Mouse (Mus musculus) layer of hippocampus, postnatal 25 days (tissue): ENCODE data around the gene Nr4a1. TPM values are rescaled to one million over a fixed set of nuclear protein-coding genes. Genes with fewer than 3 reads are reported as not detected.

Source experiments
- DNase-seq, 2 experiments: peaks; one replicate each; pipeline ENCODE4 v3.0.0; 2022; ENCODE audit warnings: mixed read lengths in 2 of 2, low spot score in 1 of 2; ENCODE audit errors: extremely low spot score in 1 of 2
- total RNA-seq, 2 experiments: library from RNA; stranded (reverse); gene quantifications; 2 replicates each; pipeline ENCODE4 v1.2.3; 2021

Gene Nr4a1
- total RNA-seq, 2 experiments from 2014 or later = 50.5 to 62.3 TPM

DNA sequence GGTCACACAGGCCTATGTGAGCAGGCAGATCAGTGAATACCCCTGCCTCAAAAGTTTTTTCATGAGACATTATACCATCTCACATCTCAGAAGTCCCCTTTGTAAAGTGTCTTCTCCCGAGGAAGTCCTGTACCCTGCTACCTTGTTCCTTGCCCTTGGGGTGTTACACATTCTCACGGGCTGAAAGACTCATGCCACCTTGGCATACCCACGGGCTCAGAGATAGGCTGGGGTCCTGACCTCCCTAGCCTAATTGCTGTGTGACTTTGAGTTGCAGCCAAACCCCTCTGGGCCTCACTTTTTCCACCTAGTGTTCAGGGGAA, 545 bp upstream of the Nr4a1 start:
- no peak for DNase-seq

DNA sequence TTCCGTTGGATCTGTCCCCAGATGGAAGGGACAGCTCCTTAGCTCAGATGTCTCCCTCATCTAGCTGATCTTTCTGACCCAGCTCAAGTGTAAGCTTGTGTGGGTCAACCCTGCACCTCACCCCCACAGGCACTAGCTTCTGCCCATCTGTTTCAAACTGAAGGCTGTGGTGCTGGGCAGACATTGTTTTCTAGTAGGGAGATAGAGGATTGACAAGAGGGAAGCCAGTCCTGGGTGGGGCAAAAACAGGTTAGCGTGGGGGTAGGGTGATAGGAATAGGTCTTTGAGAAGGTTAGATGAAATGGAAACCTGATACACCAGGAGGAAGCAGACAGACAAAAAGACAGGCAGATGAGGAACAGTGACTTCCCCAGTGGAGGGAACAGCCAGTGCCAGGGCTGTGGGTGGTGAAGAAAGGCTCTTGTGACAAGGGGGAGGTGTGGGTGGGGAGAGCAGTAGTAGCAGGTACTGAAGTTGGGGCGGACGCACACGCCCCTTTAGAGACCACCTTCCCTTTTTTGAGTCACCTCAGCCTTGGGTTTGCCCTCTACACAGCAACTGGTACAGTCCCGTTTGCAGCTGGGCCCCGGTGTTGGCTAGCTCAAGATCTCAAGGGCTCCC, 1.9 kb downstream of the Nr4a1 start:
- DNase-seq = no peak

DNA sequence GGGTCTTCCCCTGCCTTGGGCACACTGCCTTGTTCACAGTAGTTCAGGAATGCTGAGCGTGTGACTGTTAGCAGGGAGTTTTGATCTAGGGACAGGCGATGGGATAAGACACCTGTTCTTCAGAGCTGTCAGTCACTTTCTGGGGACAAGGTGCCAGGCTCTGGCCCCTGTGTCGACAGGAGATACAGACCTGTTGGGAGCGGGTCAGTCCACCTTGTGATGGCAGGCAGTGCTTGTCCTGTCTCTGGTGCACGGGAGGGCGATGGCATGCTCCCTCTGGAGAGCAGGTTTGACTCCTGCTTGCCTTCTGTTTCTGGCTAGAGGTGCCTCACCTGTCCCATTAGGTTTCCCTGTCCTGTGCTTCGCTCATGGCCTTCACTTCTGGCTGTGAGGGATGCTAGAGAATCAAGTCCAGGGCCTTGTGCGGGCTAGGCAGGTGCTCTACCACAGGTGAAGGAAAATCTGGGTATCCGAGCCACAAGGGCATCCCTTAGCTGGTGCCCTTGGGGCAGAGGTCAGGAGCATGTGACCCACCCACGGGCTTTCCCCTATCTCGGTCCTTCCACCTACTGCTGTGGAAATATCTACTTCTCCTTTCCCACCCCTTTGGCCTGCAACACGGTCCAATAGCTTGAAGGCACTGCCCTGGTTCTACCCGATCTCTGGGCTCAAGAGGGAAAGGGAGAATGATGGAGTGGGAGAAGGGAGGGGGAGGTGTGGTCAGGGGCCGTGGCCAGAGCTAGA, 2.6 kb downstream of the Nr4a1 start:
- no peak for DNase-seq

DNA sequence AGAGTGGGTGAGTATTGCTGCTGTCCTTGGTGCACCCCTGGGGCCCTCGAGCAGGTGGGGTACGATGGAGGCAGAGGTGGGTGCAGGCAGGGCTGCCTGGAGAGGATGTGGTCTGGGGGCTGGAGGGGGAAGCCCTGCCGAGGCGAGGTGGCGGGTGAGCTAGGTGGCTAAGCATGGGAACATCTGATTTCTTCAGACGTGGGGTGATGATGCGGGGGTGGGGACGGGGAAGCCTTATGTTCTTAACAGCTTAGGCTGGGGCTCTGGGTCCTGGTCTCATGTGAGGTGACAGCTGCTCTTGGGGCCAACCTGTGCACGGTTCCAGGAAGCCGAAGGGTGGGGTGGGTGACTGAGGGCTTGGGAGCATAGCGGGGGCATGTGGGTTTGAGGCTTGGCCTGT, 4.4 kb downstream of the Nr4a1 start:
- no peak for DNase-seq

DNA sequence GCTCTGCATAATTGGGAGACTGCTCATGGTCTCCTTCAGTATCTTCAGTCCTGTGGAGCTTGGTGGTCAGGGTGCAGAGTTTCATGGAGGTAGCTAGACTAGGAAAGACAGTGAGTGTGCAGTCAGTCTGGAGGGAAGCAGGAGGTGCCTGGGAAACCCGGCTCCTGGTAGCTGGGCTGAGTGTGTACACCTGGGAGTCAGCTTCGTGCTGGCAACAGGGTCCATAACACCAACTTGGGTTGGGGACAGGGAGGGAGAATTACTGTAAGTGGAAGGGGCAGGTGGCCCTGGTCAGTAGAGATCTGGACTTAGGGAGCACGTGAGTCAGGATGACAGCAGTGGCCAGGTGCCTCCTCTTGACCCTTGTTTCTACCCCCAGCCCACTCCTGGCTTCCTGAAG, 5.9 kb downstream of the Nr4a1 start:
- no peak for DNase-seq

DNA sequence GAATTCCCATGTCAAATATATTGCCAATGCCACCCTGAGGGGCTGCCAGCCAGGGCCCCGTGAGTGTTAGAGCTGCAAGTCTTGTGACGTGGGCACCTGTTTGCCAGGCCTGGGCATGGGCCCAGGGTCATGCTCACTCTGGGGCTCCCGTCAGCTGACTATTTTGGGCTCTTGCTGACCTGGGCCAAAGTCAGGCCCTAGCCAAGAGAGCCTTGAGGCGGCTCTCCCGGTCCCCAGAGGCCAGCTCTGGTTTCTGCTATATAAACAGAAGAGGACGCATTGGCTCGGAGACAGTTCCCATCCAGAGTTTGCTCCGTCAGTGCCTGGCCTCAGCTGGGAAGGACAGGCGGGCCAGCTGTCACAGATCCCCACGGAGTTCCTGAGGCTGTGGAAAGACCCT, 6.3 kb downstream of the Nr4a1 start:
- DNase-seq = no peak

DNA sequence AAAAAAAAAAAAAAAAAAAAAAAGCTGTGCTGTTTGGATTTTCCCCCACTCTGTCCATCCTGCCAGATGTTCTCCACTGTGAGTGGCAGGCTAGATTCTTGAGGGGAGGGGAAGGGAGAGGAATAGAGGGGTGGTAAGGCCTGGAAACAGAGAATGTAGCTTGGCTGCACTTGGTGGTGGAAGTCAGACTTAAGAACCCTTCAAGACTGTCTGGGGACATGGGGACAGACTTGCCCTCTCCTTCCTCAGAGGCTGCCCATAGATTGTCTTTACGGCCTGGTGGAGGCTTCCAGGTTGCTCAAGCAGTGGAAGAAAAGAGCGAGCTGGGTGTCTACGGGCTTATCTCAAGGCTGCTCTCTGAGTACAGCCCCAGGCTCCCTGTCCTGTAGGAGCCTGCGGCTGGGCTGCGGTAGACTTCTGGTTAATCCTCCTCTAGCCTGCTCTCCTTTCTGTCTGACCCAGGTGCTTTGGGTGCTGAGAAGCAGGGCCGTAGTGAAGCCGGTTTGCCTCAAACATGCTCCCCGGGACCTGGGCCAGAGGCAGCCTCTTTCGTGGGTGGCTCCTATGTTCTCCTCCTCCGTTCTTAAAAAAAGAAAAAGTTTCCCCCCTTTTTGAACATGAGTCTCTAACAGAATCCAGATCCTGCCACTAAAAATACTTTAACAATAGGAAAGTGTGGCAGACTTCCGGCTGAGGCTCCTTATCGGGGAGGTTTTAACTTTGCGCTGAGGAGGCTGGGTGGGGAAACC, 7.0 kb downstream of the Nr4a1 start:
- DNase-seq = no peak

DNA sequence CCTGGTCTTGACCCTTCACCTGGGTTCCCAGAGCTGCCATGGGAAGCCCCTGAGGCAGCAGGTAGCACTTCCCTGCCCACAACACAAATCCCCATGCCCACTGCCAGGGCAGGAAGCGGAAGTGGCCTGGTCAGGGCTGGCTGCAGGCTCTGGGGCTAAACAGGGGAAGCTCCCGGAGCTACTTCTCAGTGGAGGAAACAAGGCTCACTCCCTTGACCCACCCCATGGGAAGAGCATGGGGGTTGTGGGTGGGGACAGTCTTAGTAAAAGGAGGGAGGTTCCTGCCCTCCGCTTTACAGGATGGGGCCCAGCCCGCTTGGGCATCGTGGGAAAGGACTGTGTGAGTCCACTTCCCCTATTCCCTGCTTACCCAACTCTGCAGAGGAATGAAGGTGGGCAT, 8.4 kb downstream of the Nr4a1 start:
- no peak for DNase-seq

DNA sequence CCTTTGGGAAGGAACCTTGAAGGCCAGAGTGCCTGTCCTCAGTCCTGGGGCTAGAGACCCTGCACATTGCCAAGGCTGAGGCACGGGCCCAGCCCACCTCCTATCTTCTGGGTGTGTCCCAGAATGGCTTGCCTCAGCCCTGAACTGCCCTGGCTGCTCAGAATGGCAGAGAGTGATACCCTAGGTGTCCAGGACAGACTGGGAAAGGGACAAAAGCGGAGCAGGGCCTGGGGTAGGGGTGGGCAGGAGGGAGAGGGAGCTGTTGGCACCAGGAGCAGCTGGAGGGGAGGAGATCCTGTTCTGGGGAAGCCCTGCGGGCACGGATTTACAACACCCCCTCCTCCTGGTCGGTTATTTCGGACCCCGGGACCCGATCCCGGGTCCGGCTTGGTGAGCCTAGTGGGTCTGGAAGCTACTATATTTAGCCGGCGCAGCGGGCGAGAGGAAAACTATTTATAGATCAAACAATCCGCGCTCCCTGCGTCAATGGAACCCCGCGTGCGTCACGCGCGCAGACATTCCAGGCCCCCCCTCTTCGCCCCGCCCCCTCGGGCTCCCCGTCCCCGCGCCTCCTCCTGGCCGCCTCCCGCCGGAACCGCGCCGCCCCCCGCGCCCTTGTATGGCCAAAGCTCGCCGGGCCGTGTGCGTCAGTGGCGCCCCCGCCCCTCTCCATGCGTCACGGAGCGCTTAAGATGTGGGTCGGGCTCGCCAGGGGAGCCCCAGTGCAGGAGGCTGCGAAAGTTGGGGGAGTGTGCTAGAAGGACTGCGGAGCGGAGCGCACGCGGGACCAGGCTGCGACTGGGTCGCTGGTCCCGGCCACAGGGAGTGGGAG, 12.3 kb downstream of the Nr4a1 start:
- DNase-seq = peak; percentile 78 to 90

DNA sequence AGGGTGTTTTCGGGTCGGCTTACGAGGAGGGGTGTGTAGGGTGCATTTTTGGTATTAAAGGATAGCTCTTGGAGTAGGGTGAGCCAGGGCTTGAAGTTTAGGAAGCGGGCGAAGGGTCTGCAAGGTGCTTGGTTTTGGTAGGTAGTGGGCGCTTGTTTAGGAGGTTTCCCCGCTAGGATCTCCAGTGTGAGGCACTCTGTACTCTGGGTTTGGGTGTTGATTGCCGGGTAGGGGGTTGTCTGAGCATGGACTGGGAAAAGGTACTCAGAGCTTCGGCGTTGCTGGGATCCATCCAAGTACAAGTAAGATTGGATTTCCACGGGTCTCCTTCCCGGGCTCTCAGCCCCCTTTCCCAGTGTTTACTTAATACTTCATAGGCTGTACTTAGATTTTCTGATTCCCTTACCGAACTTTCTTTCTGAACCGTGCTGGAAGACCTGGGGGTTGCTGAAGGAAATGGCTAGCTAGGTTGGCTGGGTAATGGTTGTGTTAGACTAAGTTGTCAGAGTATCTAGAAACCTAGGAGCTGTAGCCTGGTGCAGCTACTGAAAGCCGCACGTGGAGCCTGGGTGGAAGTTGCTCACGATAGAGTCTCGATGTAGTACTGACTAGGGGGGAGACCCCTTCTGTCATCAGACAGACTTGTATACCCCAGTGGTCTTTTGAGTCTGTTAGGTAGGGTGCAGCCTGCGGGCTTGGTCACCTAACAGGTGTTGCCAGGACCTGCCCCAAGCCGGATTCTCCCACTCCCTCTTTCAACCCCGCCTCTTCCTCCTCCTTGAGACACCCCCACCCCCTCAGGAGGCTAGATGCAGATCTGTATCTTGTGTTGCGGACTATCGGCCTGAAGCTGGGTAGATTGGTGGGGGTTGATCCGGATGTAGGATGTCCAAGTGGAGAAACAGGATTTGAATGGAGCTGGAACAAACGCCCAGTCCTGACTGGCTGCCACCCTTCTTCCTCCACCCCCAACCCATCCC, 13.3 kb downstream of the Nr4a1 start:
- DNase-seq = no peak

DNA sequence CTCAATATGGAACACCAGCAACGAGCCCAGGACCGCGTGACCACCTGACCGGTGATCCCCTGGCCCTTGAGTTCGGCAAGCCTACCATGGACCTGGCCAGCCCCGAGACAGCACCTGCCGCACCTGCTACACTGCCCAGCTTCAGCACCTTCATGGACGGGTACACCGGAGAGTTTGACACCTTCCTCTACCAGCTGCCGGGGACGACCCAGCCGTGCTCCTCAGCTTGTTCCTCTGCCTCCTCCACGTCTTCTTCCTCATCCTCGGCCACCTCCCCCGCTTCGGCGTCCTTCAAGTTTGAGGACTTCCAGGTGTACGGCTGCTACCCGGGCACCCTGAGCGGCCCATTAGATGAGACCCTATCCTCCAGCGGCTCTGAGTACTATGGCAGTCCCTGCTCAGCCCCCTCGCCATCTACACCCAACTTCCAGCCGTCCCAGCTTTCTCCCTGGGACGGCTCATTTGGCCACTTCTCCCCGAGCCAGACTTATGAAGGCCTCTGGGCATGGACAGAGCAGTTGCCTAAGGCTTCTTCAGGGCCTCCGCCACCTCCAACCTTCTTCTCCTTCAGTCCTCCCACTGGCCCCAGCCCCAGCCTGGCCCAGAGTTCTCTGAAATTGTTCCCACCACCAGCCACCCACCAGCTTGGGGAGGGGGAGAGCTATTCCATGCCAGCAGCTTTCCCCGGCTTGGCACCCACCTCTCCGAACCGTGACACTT, 16.2 kb downstream of the Nr4a1 start:
- DNase-seq = no peak

DNA sequence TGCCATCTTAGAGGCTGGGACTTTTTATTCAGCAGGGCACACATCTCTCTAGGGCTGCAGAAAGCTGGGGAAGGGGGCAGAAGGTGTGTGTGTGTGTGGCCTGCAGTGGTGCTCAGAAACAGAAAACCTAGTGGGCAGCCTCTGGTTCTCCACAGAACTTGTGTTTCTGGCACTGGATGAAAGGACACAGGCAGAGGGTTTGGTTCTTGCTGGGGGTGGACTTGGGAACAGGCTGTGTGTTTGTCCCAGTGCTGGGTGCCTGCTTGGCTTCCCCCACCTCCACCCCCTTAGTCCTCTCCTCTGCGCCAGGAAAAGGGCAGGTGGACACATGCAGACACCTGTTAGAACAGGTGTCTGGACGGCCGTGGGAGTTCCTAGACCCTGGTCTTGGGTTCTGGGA, 17.0 kb downstream of the Nr4a1 start:
- no peak for DNase-seq

DNA sequence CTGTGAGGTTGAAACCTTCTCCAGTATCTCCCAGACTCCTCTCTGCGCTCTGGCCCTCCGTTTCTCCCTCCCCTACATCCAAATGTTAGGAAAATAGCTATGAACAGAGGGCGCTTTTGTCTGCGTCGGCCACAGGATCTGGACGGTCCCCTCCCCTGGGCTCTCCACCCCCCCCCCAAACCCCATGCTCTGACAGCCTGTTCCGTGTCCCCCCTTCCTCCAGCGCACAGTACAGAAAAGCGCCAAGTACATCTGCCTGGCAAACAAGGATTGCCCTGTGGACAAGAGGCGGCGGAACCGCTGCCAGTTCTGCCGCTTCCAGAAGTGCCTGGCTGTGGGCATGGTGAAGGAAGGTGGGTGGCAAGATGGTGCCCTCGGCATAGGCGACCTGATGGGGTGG, 17.4 kb downstream of the Nr4a1 start:
- DNase-seq = no peak

DNA sequence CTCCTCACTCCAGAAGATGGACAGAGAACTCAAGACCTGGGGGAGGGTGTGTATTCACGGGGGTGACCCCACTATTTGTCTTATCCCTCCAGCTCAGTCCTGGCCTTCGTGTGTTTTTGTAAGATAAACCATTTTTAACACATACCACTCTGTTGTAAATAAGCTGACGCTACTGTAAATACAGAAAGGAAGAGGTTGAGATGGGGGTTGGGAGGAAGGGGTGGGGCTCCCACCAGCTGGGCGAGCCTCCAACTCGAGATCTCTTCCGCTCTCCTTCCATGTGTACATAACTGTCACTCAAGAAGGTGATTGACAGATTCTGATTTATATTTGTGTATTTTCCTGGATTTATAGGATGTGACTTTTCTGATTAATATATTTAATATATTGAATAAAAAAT, 20.3 kb downstream of the Nr4a1 start:
- DNase-seq = no peak

DNA sequence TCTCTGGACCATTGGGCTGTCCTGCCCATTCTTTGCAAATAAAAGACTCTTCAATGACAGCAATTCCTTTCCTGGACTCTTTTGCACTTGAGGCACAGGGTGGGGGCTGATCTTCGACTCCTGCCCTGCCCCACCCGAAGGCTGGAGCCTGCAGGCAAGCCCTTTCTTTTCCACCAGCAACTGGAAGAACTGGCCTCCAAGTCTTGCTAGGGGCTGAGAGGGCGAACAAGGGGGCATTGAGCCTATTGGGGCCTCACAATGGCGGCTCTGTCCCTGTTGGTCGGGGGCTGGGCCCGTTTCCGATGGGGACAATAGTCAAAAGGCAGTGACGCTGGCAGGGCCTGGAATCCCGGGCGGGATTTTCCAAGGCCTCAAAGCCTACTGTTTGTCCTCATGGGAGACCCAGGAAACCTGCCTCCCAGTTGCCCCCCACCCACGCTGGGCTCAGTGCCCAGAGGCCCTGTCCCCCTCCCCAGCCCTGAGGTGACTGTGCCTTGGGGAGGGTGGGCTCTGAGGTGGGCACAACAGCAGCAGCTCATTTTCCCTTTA, 23.4 kb downstream of the Nr4a1 start:
- no peak for DNase-seq

DNA sequence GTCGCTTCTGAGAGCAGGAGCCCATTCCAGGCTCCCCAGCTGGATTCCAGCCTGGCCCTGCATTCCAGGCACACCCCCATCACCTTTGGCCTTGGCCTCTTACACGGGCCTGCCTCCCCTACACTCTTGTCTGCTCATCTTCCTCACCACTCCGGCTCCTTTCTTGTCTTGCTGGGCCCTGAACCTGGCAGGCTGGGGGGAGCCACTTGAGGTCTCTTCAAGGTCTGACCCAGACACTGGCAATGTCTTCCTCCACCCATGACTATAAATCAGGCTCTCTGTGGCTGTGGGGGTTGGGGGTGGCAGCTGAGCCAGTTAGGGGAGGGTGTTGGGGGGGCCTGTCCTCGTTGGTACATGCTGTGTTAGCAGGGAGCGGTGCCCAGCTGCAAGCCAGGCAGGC, 24.5 kb downstream of the Nr4a1 start:
- no peak for DNase-seq

DNA sequence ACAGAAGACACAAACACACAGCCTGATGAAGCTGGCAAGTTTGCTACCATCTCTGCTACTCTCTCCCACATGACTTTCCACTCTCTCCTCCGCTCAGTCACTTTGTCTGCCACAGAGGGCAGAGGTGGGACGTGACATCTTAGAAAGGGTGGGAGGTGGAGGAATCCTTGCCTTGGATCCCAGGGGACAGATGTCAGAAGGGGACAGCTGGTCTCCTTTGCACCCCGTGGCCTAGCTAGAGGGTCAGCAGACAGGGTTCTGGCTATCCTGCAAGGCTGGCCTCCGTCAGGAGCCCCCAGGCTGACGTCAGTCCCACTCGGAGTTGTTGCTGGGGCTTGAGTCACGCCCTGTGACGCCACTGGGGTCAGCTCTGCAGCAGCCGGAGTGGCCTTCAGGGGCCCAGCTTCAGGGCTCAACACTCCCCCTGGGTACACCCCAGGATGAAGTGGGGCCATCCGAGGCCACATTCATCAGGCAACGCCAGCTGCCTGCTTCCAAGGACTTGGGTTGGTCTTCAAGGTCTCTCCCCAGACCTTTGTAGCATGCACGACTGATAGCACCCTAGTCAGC, 25.4 kb downstream of the Nr4a1 start:
- DNase-seq = no peak

DNA sequence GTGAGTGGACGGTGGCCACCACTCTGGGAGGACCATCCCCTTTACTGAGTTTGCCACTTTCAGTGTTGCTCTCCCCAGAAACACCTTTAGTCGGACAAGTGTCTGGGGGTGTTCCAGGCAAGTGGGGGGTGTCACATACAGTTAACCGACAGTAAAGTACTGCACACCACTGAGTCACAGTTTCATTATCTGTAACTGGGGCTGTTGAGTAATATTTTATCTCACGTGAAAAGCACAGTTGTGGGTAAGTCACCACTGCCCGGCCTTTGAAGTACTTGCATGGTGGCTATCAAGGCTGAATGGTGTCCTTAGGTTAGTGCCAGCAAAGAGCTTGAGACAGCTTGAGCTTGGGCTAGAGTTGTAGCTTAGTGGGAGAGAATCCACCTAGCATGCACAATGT, 28.4 kb downstream of the Nr4a1 start:
- DNase-seq = no peak
